Mouse (Mus musculus): ENCODE measurements around the gene Rab33b.
A peak's percentile ranks its signal among the peaks of the same experiment; 100 is the strongest.
"Not testable (repeated sequence)": the region's sequence is repeated elsewhere in the genome, so short reads cannot be mapped to it uniquely, and the experiment has no call there.

Gene Rab33b

GRCm38 (mm10) chr3:51483741-51484359 is at the start of gene Rab33b:
Rab33b (plus strand) TSS chr3:51483920.
- DNase-seq (ENCODE audit: extremely low read depth, insufficient read length, low spot score), result peak; percentile 100

DNA sequence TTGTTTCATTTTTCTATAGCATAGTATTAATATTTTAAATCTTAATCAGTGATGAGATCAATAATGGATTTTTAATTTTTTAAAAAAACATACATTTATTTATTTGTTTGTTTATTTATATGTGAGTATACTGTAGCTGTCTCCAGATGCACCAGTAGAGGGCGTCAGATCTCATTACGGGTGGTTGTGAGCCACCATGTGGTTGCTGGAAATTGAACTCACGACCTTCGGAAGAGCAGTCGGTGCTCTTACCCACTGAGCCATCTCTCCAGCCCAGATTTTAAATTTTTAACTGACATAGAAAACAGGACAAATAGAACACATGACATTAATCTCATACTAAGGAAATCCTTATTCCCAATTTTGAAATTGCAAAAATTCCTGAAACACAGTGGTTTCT is 49.4 kb upstream of the Rab33b start:
- not testable (repeated sequence) for DNase-seq (ENCODE audit: extremely low read depth, insufficient read length, low spot score)

GRCm38 (mm10) chr3:51434871-51435595 is 48.7 kb upstream of the Rab33b start:
- DNase-seq (ENCODE audit: extremely low read depth, insufficient read length, low spot score), result no peak

DNA sequence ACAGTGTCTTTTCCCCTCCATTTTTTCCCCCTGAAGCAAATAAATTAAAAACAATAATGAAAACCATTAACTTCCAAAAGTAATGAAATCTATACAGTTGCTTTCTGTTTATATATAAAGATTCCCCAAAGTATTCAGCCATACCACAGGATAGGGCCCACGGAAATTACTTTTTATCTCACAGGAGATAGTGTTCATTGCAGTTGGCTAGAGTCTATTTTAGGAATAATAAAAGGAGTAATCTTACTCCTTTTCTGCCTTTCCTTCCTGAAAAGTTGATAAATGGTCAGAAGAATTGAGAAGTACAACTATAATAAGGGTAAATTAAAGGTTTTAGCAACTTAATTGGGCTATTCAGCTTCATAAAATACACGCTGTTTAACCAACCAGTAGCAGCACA is 15.2 kb upstream of the Rab33b start:
- DNase-seq (ENCODE audit: extremely low read depth, insufficient read length, low spot score), result no peak

DNA sequence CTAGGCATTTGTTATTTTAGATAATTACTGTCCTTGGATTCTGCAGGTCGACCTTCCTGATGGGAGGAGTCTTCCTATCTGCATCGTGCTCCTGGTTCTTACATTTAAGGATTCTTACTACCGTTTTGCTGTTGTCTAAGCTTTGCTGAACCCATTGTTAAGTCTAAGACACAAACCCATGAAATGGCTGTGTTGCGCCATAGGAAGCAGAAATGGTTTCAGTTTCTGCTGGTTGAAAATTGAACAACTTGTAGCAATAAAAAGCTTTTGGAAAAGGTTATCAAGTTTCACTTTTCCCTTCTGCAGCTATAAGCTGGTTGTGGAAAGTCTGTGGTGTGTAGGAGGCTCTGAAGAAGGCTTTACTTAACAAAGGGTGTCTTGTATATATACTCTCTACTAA is 8.0 kb upstream of the Rab33b start:
- no peak for DNase-seq (ENCODE audit: extremely low read depth, insufficient read length, low spot score)

DNA sequence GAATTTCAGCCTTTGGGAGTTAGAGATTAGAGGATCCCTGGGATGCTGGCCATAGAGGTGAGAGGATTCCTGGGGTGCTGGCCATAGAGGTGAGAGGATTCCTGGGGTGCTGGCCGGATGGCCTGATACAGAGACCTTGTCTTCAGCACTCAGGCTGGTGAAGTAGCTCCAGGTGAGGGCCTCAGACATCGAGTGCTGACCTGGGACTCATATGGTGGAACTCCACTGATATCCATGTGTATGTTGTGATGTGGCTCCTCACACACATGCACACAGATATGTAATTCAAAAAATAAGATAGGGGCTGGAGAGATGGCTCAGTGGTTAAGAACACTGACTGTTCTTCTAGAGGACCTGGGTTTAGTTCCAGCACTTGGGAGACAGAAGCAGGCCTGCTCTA is 3.8 kb upstream of the Rab33b start:
- no peak for DNase-seq (ENCODE audit: extremely low read depth, insufficient read length, low spot score)

GRCm38 (mm10) chr3:51481059-51481458 is 2.7 kb upstream of the Rab33b start:
- DNase-seq (ENCODE audit: extremely low read depth, insufficient read length, low spot score), result peak; percentile 31

DNA sequence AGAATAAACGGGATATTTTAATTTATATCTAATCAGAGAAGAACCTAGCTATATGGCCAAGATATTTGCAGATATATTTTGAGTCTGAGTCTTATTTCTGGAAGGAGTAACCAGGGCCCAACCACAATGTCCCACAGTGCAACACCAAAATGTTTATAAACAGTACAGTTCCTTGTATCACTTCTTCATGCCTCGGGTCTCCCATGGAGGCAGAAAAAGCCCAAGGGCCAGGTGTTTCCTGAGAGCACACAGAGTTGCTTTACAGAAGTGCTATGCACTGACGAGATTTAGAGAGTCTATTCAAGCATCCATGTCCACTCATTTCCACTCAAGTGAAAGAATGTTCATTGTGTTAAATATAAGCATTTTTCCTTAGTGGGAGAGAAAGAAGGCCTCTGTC is 1.8 kb upstream of the Rab33b start:
- DNase-seq (ENCODE audit: extremely low read depth, insufficient read length, low spot score), result no peak

GRCm38 (mm10) chr3:51482781-51483180 is 939 bp upstream of the Rab33b start:
- DNase-seq (ENCODE audit: extremely low read depth, insufficient read length, low spot score), result no peak

DNA sequence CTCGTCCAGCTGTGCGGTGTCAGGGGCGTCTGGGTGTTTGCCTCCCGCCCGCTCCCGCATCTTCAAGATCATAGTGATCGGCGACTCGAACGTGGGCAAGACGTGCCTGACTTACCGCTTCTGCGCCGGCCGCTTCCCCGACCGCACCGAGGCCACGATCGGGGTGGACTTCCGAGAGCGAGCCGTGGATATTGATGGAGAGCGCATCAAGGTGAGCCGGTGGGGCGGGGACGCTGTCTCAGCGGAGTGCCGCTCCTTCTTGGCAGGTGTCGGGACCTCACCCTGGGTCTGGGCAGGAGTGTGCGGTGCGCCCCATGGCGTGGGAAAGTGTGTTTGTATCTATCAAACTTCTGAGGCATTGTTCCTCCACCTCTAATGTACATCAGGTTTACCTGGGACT is 650 bp downstream of the Rab33b start:
- DNase-seq (ENCODE audit: extremely low read depth, insufficient read length, low spot score), result no peak

GRCm38 (mm10) chr3:51485347-51485746 is 1.6 kb downstream of the Rab33b start:
- no peak for DNase-seq (ENCODE audit: extremely low read depth, insufficient read length, low spot score)

DNA sequence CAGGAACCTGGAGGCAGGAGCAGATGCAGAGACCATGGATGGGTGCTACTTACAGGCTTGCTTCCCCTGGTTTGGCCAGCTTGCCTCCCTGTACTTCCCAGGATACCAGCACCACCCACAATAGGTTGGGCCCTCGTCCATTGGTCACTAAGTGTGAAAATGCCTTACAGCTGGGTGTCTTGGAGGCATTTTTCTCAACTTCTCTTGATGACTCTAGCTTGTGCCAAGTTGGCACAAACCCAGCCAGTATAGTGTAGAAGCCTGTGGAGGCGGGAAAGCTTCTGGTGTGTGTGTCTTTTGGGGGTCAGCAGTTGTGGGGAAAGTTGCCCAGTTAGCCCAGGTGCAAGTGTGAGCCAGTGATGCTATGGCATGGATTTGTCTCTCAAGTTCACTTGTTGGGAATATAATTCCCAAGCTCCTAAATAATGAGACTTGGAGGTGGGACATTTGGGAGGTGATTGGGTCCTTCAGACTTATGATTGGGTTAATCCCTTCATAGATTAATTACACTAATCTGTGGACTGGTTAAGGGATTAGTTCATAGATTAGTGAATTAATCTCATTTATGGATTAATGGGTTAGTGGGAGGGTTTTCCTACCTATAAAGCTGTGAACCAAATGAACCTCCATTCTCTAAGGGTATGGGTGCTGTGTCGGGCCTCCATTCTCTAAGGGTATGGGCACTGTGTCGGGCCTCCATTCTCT is 2.9 kb downstream of the Rab33b start:
- DNase-seq (ENCODE audit: extremely low read depth, insufficient read length, low spot score), result no peak

- no peak for DNase-seq (ENCODE audit: extremely low read depth, insufficient read length, low spot score)
Measured at GRCm38 (mm10) chr3:51490088-51490753, 6.5 kb downstream of the Rab33b start.

GRCm38 (mm10) chr3:51493272-51493838 is 9.6 kb downstream of the Rab33b start:
- DNase-seq (ENCODE audit: extremely low read depth, insufficient read length, low spot score), result no peak

DNA sequence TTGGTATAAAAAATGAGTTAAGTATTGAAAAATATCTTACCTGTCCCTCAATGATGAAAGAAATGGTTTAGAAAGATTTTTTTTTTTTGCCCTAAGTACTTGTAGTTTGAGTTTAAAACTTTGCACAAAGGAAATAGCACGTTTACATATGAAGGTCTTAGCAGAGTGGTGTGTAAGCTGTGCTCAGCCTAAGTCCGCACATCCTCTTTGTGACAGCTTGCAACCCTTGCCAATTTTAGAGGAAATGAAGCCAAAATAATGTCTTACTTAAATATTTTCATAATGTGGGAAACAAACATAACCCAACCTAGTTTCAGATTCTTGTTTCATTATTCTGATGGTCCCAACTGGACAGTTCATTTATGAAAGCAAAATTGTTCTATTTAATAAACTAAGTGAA is 10.7 kb downstream of the Rab33b start:
- DNase-seq (ENCODE audit: extremely low read depth, insufficient read length, low spot score), result no peak

GRCm38 (mm10) chr3:51495646-51496045 is 11.9 kb downstream of the Rab33b start:
- no peak for DNase-seq (ENCODE audit: extremely low read depth, insufficient read length, low spot score)

GRCm38 (mm10) chr3:51497978-51498377 is 14.3 kb downstream of the Rab33b start:
- no peak for DNase-seq (ENCODE audit: extremely low read depth, insufficient read length, low spot score)

- no peak for DNase-seq (ENCODE audit: extremely low read depth, insufficient read length, low spot score)
Measured at GRCm38 (mm10) chr3:51498659-51499058, 14.9 kb downstream of the Rab33b start.

DNA sequence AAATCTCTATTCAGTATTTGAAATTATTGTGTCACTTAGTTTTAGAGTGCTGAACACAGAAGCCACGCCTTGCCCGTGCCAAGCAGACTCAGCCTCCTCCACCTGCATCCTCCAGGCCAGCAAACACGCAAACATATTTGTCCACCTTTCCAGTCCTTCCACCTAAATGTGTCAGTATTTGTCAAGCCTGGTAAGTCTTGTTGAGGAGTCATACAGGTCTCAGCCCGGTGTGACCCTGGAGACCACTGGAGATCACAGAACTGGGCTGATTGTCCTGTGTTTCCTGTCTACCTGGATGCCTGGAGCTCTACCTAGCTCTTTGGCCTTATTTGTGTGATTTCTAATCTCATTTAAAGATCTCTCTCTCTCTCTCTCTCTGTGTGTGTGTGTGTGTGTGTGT is 16.2 kb downstream of the Rab33b start:
- DNase-seq (ENCODE audit: extremely low read depth, insufficient read length, low spot score), result no peak

- DNase-seq (ENCODE audit: extremely low read depth, insufficient read length, low spot score), result no peak
Measured at GRCm38 (mm10) chr3:51504385-51504952, 20.7 kb downstream of the Rab33b start.

DNA sequence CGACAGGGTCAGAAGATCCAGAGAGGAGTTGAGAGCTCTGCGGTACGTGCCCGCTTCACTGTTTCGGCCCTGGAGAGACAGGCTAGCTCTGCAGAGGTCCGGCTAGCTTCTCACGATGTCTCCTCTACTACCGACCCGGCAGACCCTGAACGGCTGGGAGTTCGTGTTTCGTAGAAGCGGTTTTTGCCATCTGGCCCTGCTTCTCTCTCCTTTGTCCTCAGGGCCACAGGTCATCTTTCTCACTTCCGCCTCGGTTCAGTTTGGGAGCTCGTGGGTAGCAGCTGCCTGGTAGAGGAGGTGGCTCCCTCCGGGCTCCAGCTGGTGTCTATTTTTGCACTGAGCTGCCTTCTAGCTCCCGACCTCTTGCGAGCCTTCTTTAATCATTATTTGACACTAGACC is 21.7 kb downstream of the Rab33b start:
- DNase-seq (ENCODE audit: extremely low read depth, insufficient read length, low spot score), result no peak
